Mouse (Mus musculus) urinary bladder, adult 2 months (tissue): ENCODE results near the gene Ano10. TPM values are rescaled to one million over a fixed set of nuclear protein-coding genes. Genes with fewer than 3 reads are reported as not detected.

ENCODE experiments used
- DNase-seq: peaks from one replicate; pipeline ENCODE4 v3.0.0; 2022; ENCODE audit warnings: low spot score
- polyA plus RNA-seq: library from polyadenylated mRNA; depleted of rRNA; stranded (reverse); fragments of >200 nt; gene quantifications from 2 replicates; pipeline ENCODE4 v1.2.3, GENCODE M21; 2012

The Ano10 gene
- polyA plus RNA-seq, 1 experiment, result 73.2 TPM

- no peak for DNase-seq
These were observed 4.0 kb downstream of the Ano10 start for GRCm38 (mm10) chr9:122290192-122290591.

GRCm38 (mm10) chr9:122288416-122288815 is 5.8 kb downstream of the Ano10 start:
- DNase-seq, result no peak

GRCm38 (mm10) chr9:122287526-122287925 is 6.7 kb downstream of the Ano10 start:
- DNase-seq, result no peak

DNA sequence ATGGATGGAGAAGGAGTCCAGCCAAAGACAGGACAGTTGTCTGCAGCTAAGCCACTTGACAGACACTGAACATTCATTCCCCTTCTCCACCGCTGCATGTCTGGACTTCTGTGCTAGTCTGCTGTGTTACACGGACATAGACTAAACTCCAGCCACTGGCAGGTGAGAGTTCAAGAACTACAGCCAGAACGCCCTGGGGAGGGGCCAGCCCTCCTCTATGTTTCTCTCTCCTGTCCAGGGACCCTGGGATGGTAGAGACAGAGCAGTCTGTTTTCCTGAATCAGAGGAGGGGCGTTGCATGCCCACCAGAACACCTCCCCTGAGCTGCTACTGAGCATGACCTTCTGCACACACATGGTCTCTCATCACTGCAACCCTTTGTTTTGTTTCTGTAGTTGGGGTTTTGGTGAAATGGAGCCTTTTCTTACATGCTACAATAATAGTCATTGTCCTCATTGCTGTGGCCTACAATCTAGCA is 8.4 kb downstream of the Ano10 start:
- DNase-seq, result no peak

GRCm38 (mm10) chr9:122285146-122285832 is 8.9 kb downstream of the Ano10 start:
- no peak for DNase-seq

DNA sequence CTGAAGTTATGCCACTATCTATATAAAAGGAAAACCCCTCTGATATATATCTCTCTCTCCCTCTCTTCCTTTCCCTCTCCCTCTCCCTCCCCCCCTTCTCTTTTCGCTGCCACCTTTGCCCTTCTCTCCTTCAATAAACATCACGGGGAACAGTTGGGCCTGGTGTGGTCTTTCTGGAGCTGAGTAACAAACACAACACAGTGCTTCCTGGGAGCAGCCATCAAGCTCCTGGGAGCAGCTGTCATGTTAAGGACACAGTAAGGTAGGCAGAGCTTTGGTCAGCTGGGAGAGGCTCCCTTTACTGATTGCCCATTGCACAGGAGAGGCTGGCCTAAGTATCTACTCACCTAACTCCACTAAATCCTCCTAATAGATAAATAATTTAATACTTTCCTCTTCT is 9.5 kb downstream of the Ano10 start:
- DNase-seq, result no peak

DNA sequence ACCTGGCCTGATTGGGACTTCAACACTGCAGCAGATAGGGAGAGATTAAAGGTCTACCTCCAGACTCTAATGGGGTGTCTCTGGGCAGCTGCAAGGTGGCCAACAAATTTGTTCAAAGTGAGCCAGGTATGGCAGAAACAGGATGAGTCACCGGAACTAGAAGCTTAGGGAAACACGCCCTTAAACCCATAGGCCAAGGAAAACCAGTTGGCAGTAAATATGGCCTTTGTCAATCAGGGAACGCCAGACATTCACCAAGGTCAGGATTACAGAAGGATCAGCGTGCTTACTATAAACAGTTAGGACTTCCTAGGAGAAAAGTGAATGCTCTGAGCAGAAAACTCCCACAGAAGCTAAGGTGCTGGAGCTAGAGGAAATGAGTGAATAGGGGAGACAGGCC is 13.2 kb downstream of the Ano10 start:
- DNase-seq, result no peak

GRCm38 (mm10) chr9:122276665-122277064 is 17.6 kb downstream of the Ano10 start:
- no peak for DNase-seq

GRCm38 (mm10) chr9:122276134-122276533 is 18.1 kb downstream of the Ano10 start:
- DNase-seq, result no peak

- no peak for DNase-seq
These were observed 19.9 kb downstream of the Ano10 start for GRCm38 (mm10) chr9:122274346-122274745.

- no peak for DNase-seq
These were observed 20.3 kb downstream of the Ano10 start for GRCm38 (mm10) chr9:122273879-122274278.

GRCm38 (mm10) chr9:122271866-122272265 is 22.4 kb downstream of the Ano10 start:
- no peak for DNase-seq

GRCm38 (mm10) chr9:122271318-122271717 is 22.9 kb downstream of the Ano10 start:
- DNase-seq, result no peak

- DNase-seq, result no peak
These were observed 23.3 kb downstream of the Ano10 start for GRCm38 (mm10) chr9:122270913-122271312.

- no peak for DNase-seq
These were observed 24.8 kb downstream of the Ano10 start for GRCm38 (mm10) chr9:122269256-122270041.

DNA sequence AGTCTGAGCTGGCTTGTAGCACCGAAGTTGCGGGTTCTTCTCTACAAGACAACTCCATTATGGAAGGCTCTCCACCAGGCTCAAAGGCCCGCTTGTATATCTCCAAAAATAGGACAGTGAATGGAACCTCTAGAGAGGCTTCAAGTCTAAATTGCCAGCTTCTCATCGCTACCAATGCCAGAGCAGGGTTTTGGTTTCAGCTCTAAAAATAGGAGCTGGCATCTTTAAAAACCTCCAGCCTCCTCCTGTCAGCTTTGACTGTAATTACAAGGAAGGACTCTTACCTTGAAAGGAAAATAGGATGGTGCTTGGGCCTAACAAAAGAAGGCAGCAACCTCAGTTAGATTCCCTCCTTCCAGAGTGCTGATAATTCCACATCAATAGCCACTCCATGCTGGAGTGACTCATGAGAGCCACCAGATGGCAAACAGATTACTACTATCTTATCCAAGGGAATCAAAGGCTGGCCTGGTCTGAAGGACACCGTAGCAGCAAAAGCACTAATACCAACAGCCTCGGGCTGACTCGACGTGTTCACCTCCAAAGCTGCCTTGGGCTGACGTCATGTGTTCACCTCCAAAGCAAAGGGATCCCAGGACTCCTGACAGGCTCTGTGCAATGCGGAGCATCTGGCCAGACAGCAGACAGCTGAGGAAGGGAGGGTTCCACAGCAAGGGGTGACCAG is 28.6 kb downstream of the Ano10 start:
- no peak for DNase-seq

DNA sequence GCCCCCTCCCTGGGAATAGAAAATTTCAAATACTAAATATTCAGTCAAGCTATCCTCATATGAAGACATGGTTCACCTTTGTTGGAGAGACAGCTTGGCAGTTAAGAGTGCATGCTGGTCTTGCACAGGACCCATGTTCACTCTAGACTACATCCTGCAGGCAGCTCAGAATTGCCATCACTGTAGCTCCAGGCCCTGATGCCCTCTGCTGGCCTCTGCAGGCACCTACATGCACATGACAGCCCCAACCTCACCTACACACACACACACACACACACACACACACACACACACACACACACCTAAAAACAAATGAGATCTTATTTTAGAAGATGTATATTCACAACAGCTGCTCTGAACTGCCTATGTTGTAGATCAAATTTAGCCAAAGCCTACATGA is 31.1 kb downstream of the Ano10 start:
- no peak for DNase-seq

- no peak for DNase-seq
These were observed 39.8 kb downstream of the Ano10 start for GRCm38 (mm10) chr9:122254386-122254785.

DNA sequence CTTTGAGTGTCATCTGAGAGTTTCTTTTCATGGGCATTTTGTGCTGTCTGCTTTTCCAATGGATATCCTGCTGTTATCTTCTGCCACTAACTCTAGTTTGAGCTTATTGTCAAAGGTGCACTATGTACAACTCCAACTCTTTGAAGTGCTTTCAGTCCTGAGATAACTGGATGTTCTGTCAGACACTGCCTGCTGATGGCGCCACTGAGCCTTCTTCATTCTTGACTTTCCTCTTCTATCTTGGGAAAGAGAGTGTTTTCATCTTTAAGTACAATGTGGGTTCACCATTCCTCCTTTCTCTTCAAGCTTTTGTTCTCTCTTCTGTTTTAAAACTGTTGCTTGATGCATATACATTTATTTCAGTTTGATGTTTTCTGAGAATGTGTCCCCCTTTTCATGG is 42.1 kb downstream of the Ano10 start:
- DNase-seq, result no peak

DNA sequence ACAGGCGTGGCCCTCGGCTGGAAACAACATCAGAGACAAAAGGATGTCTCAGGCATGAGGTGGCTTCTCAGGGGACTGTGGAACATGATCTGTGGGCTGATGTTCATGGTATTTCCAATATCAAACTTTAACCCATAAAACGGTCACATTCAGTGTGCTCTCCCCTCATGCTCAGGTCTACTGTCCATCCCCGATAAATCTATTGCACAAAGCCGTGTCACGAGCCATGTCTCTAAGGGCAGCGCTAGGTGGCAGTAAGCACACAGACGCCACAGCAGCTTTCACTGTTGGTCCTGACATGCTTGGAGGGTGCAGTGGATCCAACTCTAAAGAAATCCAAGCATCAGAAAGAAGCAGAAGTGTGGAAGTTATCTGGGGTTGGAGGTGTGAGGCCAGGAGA is 46.1 kb downstream of the Ano10 start:
- DNase-seq, result no peak

DNA sequence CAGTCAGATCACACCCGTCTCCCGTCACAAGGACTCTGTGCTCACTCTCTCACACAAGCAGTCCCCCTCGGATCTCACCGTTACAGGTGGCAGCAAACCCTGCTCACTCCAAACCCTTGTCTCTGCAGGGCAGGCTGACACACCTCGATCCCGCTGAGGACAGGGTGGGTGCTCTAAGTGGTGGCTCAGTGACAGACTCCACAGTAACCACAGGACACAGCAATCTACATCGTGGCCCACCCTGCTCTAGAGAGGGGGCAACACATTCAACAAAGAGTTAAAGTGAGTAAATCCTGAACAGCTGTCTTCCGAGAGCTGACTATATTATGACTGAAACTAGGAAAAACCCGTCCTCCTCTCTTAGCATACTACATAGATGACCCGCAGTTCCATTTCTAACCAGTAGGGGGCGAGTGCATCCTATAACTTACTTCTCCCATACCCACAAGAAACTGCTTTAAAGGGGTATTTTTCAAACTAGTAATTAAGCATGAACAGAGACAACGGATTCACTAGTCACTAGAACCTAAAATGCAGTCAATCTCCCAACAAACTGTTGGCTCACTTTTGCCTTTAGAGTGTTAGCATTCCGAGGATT is 46.7 kb downstream of the Ano10 start:
- DNase-seq, result no peak

DNA sequence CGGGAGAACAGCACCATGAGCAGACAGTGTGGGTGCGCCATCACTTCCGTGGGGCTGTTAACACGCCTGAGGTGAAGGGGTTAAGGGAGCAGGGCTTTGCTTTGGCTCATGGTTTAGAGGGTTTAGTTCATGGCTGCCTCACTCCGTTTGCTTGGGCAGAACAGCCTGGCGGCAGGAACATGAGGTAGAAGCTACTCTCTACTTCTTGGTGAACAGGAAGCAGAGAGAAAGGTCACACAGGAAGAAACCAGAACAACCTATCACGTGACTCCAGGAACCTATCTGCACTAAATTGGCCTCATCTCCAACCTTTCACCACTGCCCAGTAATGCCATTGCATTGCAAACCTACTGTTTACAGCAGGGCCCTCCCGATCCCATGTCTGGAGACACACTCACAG is 48.3 kb downstream of the Ano10 start:
- DNase-seq, result no peak
